Mouse (Mus musculus): Measurements from ENCODE around the gene Rasgef1c. TPM values are rescaled to one million over a fixed set of nuclear protein-coding genes. Genes with fewer than 3 reads are reported as not detected.

Rasgef1c gene
- polyA plus RNA-seq, 1 experiment from 2014 or later: 0.46 TPM

DNA sequence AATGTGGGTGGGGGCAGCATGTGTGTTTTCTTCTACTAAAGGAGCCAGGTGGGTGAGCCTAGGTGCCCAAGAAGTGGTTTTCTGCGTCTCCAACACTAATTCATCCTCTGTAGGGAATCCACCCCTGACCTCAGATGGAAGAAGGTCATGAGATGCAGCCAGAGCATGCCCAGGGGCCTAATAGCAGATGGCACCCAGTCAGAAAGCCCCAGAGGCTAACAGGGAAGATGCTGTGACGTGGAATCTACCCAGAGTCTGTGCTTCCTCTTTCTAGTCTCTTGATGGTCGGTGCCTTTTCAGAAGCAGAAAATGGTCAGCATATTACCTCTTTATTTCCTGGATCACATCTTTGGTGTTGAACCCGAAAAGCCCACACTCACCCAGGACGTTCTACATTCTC, 42.3 kb downstream of the Rasgef1c start:
- WGBS: 80% methylated on average over 5 of the region's 5 CpGs

GRCm38 (mm10) chr11:49945726-49946125, 44.1 kb downstream of the Rasgef1c start:
- Histone ChIP-seq H3K4me2 (ENCODE audit: low read length) (no peak overlapping the region), H3K9ac (ENCODE audit: low read length) (no peak overlapping the region), H3K4me1 (replicated peaks; ENCODE audit: control insufficient read depth, insufficient read depth, low read length) (no peaks in the 10 kb centered on the region), H3K36me3 (ENCODE audit: control insufficient read depth, insufficient read depth, low read length) (no peaks in the 10 kb centered on the region), H3K9me3 (ENCODE audit: control insufficient read depth, low read length) (no peaks in the 10 kb centered on the region), H3K4me3 (ENCODE audit: low read depth, low read length) (no peak overlapping the region), H3K27ac (ENCODE audit: low read depth) (no peak overlapping the region), H3K27me3 (replicated peaks; ENCODE audit: control insufficient read depth, insufficient read depth, low read length) (no peaks in the 10 kb centered on the region)
- ATAC-seq (replicated peaks; ENCODE audit: low FRiP score, low TSS enrichment, low read depth) (no peak), DNase-seq (ENCODE audit: low spot score) (no peak)
- 94% methylated on average over 4 of the region's 4 CpGs for WGBS

More for the DNA sequence above, 42.3 kb downstream of the Rasgef1c start:
- H3K4me1 ChIP-seq (replicated peaks; ENCODE audit: control insufficient read depth, insufficient read depth, low read length): no peaks in the 10 kb centered on the region
- H3K36me3 ChIP-seq (ENCODE audit: control insufficient read depth, insufficient read depth, low read length): no peaks in the 10 kb centered on the region
- no peak overlapping the region for H3K4me2 ChIP-seq (ENCODE audit: low read length)
- DNase-seq (ENCODE audit: low spot score): no peak
- H3K27ac ChIP-seq (ENCODE audit: low read depth): no peak overlapping the region
- no peaks in the 10 kb centered on the region for H3K9me3 ChIP-seq (ENCODE audit: control insufficient read depth, low read length)
- no peak overlapping the region for H3K9ac ChIP-seq (ENCODE audit: low read length)
- H3K4me3 ChIP-seq (ENCODE audit: low read depth, low read length): no peak overlapping the region
- ATAC-seq (replicated peaks; ENCODE audit: low FRiP score, low TSS enrichment, low read depth): no peak
- H3K27me3 ChIP-seq (replicated peaks; ENCODE audit: control insufficient read depth, insufficient read depth, low read length): no peaks in the 10 kb centered on the region

DNA sequence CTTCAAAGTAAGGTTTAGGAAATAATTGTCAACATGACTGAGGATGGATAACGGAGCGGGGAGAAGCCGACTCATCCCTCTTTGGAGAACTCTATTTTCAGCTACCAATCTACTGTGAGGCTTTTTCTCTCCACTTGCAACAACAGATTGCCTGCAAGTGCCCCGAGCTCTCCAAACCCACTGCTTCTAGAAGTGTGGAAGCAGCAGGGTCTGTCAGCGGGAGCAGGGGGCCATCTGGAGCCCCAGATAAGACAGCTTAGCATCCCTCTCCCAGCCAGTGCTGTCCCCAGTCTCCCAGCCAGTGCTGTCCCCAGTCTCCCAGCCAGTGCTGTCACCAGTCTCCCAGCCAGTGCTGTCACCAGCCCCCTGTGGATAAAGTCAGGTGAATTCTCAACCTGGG, 48.2 kb downstream of the Rasgef1c start:
- Histone ChIP-seq H3K27ac (ENCODE audit: low read depth) (no peak overlapping the region), H3K9me3 (ENCODE audit: control insufficient read depth, low read length) (no peaks in the 10 kb centered on the region), H3K9ac (ENCODE audit: low read length) (no peak overlapping the region), H3K4me1 (replicated peaks; ENCODE audit: control insufficient read depth, insufficient read depth, low read length) (no peaks in the 10 kb centered on the region), H3K36me3 (ENCODE audit: control insufficient read depth, insufficient read depth, low read length) (no peaks in the 10 kb centered on the region), H3K27me3 (replicated peaks; ENCODE audit: control insufficient read depth, insufficient read depth, low read length) (no peaks in the 10 kb centered on the region), H3K4me3 (ENCODE audit: low read depth, low read length) (no peak overlapping the region), H3K4me2 (ENCODE audit: low read length) (no peak overlapping the region)
- ATAC-seq (replicated peaks; ENCODE audit: low FRiP score, low TSS enrichment, low read depth) (no peak), DNase-seq (ENCODE audit: low spot score) (no peak)
- WGBS: 92% methylated on average over 5 of the region's 5 CpGs

DNA sequence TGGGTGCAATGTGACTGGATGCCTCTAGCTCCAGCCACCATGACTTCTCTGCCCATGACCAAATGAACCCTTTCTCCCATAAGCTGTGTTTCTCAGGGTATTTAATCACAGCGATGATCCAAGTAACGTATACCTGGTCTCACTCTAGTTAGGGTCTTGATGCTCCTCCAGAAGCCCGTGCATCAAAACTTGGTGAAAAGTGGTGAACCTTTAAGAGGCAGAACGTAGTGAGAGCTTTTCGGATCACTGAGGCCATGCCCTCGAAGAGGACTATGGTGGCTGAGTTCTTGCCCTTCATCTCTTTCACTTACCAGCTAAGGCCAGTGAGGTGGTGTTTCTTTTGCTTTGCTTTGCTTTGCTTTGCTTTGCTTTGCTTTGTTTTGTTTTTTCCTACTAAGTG, 52.0 kb downstream of the Rasgef1c start:
- no peak overlapping the region for H3K4me3 ChIP-seq (ENCODE audit: low read depth, low read length)
- no peaks in the 10 kb centered on the region for H3K36me3 ChIP-seq (ENCODE audit: control insufficient read depth, insufficient read depth, low read length)
- no peaks in the 10 kb centered on the region for H3K4me1 ChIP-seq (replicated peaks; ENCODE audit: control insufficient read depth, insufficient read depth, low read length)
- H3K27me3 ChIP-seq (replicated peaks; ENCODE audit: control insufficient read depth, insufficient read depth, low read length): no peaks in the 10 kb centered on the region
- ATAC-seq (replicated peaks; ENCODE audit: low FRiP score, low TSS enrichment, low read depth): no peak
- H3K27ac ChIP-seq (ENCODE audit: low read depth): no peak overlapping the region
- H3K9ac ChIP-seq (ENCODE audit: low read length): no peak overlapping the region
- 92% methylated on average over 6 of the region's 6 CpGs for WGBS
- H3K4me2 ChIP-seq (ENCODE audit: low read length): no peak overlapping the region
- DNase-seq (ENCODE audit: low spot score): no peak
- H3K9me3 ChIP-seq (ENCODE audit: control insufficient read depth, low read length): no peaks in the 10 kb centered on the region

- peak; percentile 64 for ATAC-seq (replicated peaks; ENCODE audit: low FRiP score, low TSS enrichment, low read depth)
- peak; percentile 83 for DNase-seq (ENCODE audit: low spot score)
- Histone ChIP-seq H3K4me1 (replicated peaks; ENCODE audit: control insufficient read depth, insufficient read depth, low read length) (no peaks in the 10 kb centered on the region), H3K27ac (ENCODE audit: low read depth) (no peak overlapping the region), H3K36me3 (ENCODE audit: control insufficient read depth, insufficient read depth, low read length) (no peaks in the 10 kb centered on the region), H3K9me3 (ENCODE audit: control insufficient read depth, low read length) (no peaks in the 10 kb centered on the region), H3K4me2 (ENCODE audit: low read length) (no peak overlapping the region), H3K4me3 (ENCODE audit: low read depth, low read length) (no peak overlapping the region), H3K27me3 (replicated peaks; ENCODE audit: control insufficient read depth, insufficient read depth, low read length) (no peaks in the 10 kb centered on the region), H3K9ac (ENCODE audit: low read length) (no peak overlapping the region)
- 25% methylated on average over 8 of the region's 8 CpGs for WGBS
These were observed 54.1 kb downstream of the Rasgef1c start for GRCm38 (mm10) chr11:49955577-49956261.

DNA sequence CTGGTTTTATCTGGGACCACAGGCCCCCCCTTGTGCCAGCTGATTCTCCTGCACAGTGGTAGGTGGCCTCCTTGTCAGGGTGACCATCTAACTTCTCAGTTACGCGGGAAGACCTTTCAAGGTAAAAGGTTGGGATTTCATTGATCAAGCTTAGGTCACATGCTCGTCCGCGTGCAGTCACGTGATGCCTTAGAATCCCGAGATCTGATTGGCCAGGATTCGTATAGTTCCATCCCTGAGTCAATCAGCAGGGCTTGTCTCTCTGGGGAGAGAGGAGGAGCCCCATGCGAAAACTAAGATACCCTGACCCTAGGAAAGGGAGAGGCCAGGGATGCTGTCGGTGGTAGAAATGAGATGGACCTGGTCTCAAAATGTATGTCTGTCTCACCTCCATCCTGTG, 56.4 kb downstream of the Rasgef1c start:
- Histone ChIP-seq H3K9ac (ENCODE audit: low read length) (no peak overlapping the region), H3K27ac (ENCODE audit: low read depth) (no peak overlapping the region), H3K36me3 (ENCODE audit: control insufficient read depth, insufficient read depth, low read length) (no peaks in the 10 kb centered on the region), H3K4me3 (ENCODE audit: low read depth, low read length) (no peak overlapping the region), H3K4me1 (replicated peaks; ENCODE audit: control insufficient read depth, insufficient read depth, low read length) (no peaks in the 10 kb centered on the region), H3K9me3 (ENCODE audit: control insufficient read depth, low read length) (no peaks in the 10 kb centered on the region), H3K27me3 (replicated peaks; ENCODE audit: control insufficient read depth, insufficient read depth, low read length) (0 out of 2 replicates have a peak, but pooled peaks cover 5% of the 10 kb centered on the region), H3K4me2 (ENCODE audit: low read length) (no peak overlapping the region)
- no peak for ATAC-seq (replicated peaks; ENCODE audit: low FRiP score, low TSS enrichment, low read depth)
- DNase-seq (ENCODE audit: low spot score): no peak
- WGBS: 88% methylated on average over 10 of the region's 10 CpGs

GRCm38 (mm10) chr11:49961098-49961740, 59.6 kb downstream of the Rasgef1c start:
- no peak overlapping the region for H3K4me3 ChIP-seq (ENCODE audit: low read depth, low read length)
- peak; percentile 97 for DNase-seq (ENCODE audit: low spot score)
- H3K4me2 ChIP-seq (ENCODE audit: low read length): no peak overlapping the region
- H3K9me3 ChIP-seq (ENCODE audit: control insufficient read depth, low read length): no peaks in the 10 kb centered on the region
- H3K27ac ChIP-seq (ENCODE audit: low read depth): no peak overlapping the region
- no peaks in the 10 kb centered on the region for H3K36me3 ChIP-seq (ENCODE audit: control insufficient read depth, insufficient read depth, low read length)
- H3K27me3 ChIP-seq (replicated peaks; ENCODE audit: control insufficient read depth, insufficient read depth, low read length): 0 out of 2 replicates have a peak, but pooled peaks cover 5% of the 10 kb centered on the region
- ATAC-seq (replicated peaks; ENCODE audit: low FRiP score, low TSS enrichment, low read depth): no peak
- 43% methylated on average over 10 of the region's 10 CpGs for WGBS
- H3K9ac ChIP-seq (ENCODE audit: low read length): no peak overlapping the region
- no peaks in the 10 kb centered on the region for H3K4me1 ChIP-seq (replicated peaks; ENCODE audit: control insufficient read depth, insufficient read depth, low read length)

DNA sequence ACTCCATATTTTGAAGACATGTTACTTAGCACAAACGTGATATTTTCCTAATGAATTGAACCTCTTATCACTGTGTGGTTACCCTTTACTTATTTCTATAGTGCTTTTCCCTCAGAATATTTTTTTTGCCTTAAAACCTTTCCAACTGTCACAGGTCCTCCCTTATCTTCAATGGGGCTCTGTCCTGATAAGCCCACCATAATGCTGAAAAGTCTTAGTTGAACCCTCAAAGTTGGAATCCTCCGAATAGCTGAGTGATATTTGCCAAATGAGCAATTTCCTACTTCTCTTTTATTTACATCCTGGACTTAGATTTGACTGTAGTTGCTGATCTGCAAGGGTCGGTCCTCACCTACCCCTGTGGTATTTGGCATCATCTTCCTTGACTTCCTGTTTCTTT, 63.7 kb downstream of the Rasgef1c start:
- Histone ChIP-seq H3K36me3 (ENCODE audit: control insufficient read depth, insufficient read depth, low read length) (no peaks in the 10 kb centered on the region), H3K27me3 (replicated peaks; ENCODE audit: control insufficient read depth, insufficient read depth, low read length) (0 out of 2 replicates have a peak, but pooled peaks cover 5% of the 10 kb centered on the region), H3K9ac (ENCODE audit: low read length) (no peak overlapping the region), H3K4me1 (replicated peaks; ENCODE audit: control insufficient read depth, insufficient read depth, low read length) (no peaks in the 10 kb centered on the region), H3K27ac (ENCODE audit: low read depth) (no peak overlapping the region), H3K4me2 (ENCODE audit: low read length) (no peak overlapping the region), H3K9me3 (ENCODE audit: control insufficient read depth, low read length) (no peaks in the 10 kb centered on the region), H3K4me3 (ENCODE audit: low read depth, low read length) (no peak overlapping the region)
- ATAC-seq (replicated peaks; ENCODE audit: low FRiP score, low TSS enrichment, low read depth): no peak
- no peak for DNase-seq (ENCODE audit: low spot score)
- WGBS: 72% methylated on average over 3 of the region's 3 CpGs

GRCm38 (mm10) chr11:49969692-49970091, 68.1 kb downstream of the Rasgef1c start:
- Histone ChIP-seq H3K36me3 (ENCODE audit: control insufficient read depth, insufficient read depth, low read length) (no peaks in the 10 kb centered on the region), H3K9ac (ENCODE audit: low read length) (no peak overlapping the region), H3K4me2 (ENCODE audit: low read length) (no peak overlapping the region), H3K27ac (ENCODE audit: low read depth) (no peak overlapping the region), H3K4me1 (replicated peaks; ENCODE audit: control insufficient read depth, insufficient read depth, low read length) (no peaks in the 10 kb centered on the region), H3K4me3 (ENCODE audit: low read depth, low read length) (no peak overlapping the region), H3K9me3 (ENCODE audit: control insufficient read depth, low read length) (no peaks in the 10 kb centered on the region), H3K27me3 (replicated peaks; ENCODE audit: control insufficient read depth, insufficient read depth, low read length) (no peaks in the 10 kb centered on the region)
- WGBS: 85% methylated on average over 2 of the region's 2 CpGs
- ATAC-seq (replicated peaks; ENCODE audit: low FRiP score, low TSS enrichment, low read depth): no peak
- DNase-seq (ENCODE audit: low spot score): no peak
